Mouse (Mus musculus) cerebellum, adult 11 months (tissue): ENCODE measurements around the gene Smim22.

Experiments used
- DNase-seq: peaks from one replicate; pipeline ENCODE4 v3.0.0; 2022

The Smim22 gene

DNA sequence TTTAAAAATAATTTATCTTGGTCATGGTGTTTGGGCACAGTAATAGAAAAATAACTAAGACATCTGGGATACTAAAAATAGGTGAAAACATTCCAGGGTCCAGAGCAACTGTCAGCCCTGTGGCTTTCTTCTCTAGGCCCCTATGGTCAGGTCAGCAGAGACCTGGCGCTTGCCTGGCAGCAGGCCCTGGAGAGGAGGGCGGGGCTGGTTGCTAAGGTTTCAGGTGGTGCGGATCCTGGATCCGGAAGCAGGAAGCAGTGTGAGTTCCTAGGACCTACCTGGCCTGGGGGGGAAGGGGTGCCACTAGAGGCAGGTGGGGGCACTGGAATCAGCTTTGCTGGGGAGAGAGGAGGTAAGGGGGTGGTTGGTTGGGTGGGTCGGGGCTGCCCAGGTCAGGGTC is at the start of gene Smim22:
Gene Smim22, plus strand, starts transcription at position 222 of the 400 bp plus-strand sequence.
- no peak for DNase-seq

GRCm38 (mm10) chr16:4957446-4957845 is 49.6 kb upstream of the Smim22 start:
- no peak for DNase-seq

DNA sequence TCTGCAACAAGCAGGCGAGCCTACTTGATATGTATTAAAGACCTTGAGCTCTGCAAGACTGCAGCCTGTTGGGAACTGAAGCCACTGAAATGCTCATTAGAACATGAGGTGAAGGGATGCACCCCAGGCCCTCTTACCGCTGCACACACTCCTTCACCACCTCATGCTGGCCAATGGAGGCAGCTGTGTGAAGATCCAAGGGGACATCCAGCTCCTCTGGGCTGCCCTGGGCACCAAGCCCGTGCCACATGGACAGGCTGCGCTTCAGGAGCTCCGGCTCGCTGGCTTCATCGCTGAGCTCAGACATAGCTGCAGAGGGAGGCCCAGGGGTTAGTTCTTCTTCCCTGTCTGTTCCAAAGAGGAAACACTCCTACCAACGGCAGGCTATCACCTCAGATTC is 46.8 kb upstream of the Smim22 start:
- no peak for DNase-seq

- DNase-seq: no peak
Observed at GRCm38 (mm10) chr16:4963346-4963745, 43.7 kb upstream of the Smim22 start.

DNA sequence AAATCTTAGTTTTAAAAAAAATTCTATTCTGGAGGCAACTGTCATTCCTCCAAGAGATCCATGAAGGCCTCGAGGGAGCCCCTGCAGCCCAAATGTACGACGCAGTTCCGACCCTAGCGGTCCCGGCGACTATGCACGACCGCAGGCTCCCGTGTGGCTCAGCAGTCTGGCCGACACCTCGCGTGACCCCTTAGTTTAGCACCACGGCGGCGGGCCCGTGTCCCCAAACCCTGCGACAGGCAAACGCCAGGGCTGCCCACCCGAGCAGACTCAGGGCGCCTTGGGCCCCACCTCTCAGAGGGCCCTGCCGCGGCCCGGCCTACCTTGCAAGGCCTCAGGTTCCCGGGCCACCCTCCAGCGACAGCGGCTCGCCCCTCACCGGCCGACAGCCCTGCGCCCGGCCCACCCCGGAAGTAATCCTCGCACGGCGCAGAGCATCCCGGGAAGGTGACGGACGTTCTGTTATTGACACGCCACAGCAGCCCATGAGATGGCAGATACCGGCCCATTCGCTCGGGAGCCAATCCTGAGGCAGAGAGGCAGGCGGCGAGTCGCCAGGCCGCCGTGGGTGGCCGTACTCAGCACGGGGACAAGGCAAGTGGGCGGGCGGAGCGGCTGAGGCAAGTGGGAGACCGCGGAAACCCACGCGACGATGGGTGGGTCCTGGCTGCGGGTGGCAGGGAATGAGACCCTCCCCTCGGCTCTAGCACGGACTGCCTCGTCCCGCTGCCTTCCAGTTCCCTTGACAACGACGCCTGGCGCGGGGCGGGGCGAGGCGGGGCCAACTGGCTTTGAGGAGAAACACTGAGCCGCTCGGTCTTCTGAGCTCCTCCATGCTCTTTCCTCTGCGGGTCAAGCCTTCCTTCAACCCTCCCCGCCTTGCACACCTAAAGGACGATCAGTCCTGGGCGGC is 43.0 kb upstream of the Smim22 start, which contains the start of gene Anks3:
Gene Anks3, minus strand, starts transcription at position 409 of the 913 bp plus-strand sequence.
- DNase-seq: peak; percentile 98

DNA sequence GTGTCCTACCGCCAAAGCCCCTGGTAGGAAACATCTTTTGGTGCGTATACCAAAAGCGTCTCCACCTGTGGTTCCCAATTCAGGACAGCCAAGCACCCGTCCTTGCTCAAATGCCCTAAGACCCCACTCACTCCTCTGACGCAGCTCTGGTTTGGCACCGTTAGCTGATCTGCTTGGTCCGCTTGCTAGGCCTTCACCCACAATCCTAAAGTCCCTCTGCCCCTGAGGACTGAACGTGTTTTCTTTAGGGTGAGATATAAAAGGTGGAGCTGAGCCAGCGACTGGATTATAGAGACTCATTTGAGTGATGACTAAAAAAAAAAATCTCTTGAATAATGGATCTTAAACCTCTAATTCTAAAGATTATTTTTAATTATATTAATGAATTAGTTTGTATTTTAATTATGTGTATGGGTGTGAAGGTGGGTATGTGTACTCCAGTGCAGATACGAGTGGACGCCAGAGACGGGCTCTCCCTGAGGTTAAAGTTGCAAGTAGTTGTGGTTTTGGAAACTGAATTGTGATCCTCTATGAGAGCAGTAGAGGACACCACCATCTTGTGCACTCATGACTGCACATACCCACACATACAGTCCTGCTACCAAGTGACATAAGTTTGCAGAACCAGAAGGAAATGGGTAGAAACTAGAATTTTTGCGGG is 42.2 kb upstream of the Smim22 start:
- DNase-seq: no peak

GRCm38 (mm10) chr16:4965392-4966129 is 41.5 kb upstream of the Smim22 start:
- DNase-seq: peak; percentile 51

DNA sequence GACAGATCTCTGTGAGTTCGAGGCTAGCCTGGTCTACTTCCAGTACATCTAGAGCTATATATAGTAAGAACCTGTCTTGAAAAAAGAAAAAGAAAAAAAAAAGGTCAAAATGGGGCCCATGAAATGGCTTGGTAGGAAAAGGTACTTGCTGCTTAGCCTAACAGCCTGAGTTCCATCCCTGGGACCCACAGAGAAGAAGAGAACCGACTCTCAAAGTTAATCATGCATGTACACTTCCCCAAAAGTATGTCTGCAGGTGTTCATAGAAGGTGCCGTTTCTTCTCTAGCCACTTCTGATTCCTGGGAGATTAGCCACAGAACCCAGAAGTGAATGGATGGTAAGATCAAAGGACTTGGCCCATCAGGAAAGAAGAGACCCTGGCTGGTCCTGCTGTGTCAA is 38.7 kb upstream of the Smim22 start:
- no peak for DNase-seq

GRCm38 (mm10) chr16:4969055-4969843 is 37.8 kb upstream of the Smim22 start:
- no peak for DNase-seq

- no peak for DNase-seq
Observed at GRCm38 (mm10) chr16:4971626-4972025, 35.5 kb upstream of the Smim22 start.

- peak; percentile 52 for DNase-seq
Observed at GRCm38 (mm10) chr16:4974521-4974920, 32.6 kb upstream of the Smim22 start.

DNA sequence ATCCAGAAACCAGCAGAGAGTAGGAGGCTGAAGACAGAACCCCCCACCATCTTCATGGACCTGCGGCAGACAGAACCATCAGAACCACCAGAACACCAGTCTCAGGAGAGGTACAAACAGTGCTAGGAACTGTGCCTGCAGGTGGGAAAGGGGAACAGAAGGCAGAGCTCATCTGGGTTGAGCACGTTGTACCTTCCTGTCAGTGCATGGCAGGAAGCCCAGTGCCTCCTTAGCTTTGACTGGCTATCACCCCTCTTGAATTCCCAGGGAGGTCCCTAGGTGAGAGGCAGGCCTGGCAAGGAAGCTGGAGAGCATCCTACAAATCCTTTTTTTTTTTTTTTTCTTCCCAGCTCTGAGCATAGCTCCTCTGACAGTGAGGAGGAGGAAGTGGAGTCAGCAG is 30.9 kb upstream of the Smim22 start:
- peak; percentile 57 for DNase-seq

DNA sequence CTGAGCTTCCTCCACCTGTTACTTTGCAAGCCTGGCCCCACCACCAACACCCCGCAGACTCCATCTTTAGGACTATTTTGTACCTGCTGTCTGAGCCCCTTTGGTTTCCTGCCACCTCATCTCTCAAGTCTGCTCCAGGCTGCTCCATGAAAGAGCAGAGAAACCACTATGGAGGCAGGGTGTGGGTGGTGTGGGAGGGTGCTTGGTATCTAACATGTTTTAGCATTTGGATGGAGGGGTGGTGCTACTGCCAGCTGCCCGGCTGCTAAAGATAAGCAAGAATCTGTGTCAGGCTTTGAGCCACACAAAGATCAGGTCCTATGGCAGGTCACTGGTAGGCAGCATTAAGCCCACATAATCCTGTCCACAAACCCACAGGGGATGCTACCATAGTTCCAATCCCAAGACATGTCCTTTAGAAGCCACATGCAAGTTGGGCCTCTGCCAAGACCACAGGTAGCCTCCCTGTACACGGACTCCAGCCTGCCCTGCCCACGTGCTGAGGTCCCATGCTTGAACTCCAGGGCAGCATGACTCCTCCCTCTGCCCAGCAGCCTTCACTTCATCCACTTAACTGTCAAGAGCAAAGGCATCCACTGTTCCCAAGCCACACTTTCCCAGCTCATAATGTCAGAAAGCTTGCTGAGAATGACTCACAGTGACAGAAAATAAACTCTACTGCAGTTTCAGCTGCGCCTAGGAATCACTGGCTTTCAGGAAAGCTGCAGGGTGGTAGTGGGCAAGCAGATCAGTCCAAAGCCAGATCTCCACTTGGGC is 28.6 kb upstream of the Smim22 start:
- no peak for DNase-seq

DNA sequence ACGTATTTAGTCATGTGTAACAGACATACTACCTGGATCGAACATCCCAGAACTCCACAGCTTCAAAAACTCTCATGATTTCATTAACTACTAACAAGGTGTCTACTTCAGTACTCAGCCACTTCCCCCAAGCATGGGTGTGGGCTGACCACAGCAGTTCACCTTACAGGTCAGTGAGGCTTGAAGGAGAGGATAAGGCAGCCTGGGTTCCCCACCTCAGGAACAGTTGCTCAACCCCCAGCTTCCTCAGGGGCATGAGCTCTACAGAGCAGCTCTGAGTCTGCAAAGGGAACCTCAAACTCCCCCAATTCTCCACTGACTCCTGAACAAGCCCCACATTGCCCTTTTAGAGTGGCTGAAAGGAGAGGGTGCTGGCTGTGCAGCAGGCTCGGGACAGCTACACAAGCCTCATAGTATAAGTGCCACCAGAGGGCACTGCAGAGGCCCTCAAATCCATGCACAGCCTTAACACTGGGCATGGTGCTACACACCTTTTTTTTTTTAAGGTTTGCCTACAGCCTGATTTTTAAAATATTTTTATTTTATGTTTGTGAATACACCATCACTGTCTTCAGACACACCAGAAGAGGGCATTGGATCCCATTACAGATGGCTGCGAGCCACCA is 27.2 kb upstream of the Smim22 start:
- no peak for DNase-seq

DNA sequence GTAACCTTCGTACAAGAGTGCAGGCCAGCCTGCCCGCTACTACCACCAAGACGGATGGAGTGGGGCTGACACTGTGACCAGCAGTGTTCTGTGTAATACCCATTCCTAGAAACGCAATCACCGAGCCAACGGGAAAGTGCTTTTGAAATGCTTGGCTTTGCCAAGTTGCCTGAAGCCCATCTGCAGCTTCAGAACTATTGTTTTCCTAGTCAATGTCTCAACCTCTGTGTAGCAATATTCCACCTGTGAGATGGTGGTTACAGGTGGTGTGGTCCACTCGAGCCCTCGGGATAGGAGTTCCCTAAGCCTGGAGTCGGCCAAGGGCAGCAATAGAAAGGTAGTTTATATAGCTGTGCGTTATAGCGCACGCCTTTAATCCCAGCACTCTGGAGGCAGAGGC is 22.4 kb upstream of the Smim22 start:
- no peak for DNase-seq

GRCm38 (mm10) chr16:4993276-4993675 is 13.8 kb upstream of the Smim22 start:
- DNase-seq: no peak

GRCm38 (mm10) chr16:4997553-4997952 is 9.5 kb upstream of the Smim22 start, which contains the start of gene Sept12:
Gene Sept12, minus strand, starts transcription at chr16:4997852.
- DNase-seq: no peak

GRCm38 (mm10) chr16:4998984-4999383 is 8.1 kb upstream of the Smim22 start:
- no peak for DNase-seq

DNA sequence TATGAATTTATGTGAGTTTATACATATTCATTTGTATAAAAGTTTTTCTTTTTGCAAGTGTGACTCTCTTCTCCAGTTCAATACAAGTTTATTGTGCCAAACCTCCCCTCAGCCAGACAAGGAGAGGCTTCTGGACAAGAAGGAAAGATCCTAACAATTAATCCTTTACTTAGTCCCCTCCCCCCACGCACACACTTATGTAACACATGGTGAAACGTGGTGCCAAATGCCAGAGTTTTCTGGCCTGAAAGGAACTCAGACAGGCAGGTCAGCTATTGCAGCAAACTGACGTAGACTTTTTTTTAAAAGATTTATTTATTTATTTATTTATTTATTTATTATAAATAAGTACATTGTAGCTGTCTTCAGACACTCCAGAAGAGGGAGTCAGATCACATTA is 6.5 kb upstream of the Smim22 start:
- no peak for DNase-seq

DNA sequence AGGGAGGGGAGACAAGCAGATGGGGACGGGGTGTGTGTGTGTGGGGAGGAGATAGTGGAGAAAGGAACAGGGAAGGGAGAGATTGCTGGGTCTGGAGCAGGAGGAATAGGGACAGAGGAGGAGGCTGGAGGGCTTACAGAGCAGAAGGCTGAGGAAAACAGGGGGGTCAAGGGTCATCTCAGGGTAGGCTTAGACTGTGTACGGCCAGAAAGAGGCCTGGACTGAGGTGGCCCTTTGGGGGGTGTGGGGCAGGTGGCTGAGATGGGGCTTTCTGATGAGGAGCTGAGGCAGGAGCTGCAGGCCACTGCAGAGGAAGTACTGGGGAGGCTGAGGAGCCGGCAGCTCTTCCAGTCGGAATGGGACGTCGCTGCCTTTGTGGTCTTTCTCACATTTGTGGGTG is 404 bp downstream of the Smim22 start:
- DNase-seq: no peak

DNA sequence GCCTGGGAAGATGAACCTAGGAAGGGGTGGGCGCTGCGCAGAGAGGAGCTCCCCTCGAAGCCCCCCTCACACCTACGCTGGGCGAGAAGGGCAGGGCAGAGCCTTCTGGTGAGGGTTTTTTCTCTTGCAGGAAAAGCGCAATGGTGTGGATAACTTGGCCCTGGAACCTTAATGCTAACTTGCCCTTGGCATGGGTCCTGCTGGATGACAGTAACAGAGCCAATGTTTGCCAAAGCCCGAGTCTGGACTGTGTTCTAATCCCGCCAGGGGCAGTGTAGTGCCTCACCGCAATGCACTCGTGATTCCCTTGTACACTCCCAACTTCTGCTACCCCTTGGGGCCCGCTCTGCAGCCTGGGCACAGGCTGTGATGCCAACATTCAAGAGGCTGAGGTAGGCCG is 988 bp downstream of the Smim22 start:
- DNase-seq: peak; percentile 14
